Mouse (Mus musculus): Measurements from ENCODE around the gene Rnf113a1.

GRCm38 (mm10) chrX:37167085-37167484, 24.0 kb upstream of the Rnf113a1 start:
- TF ChIP-seq EP300 (IDR thresholded peaks at IDR 0.05; ENCODE audit: insufficient read depth, low read depth, low read length) (no peak), CTCF (IDR thresholded peaks at IDR 0.05; ENCODE audit: low read depth, low read length) (peak; percentile 22)

All from ES-Bruce4 (cell line).